Mouse (Mus musculus) adrenal gland, adult 8-10 months (tissue): ENCODE results near the gene Stambpl1. TPM values are rescaled to one million over a fixed set of nuclear protein-coding genes. Genes with fewer than 3 reads are reported as not detected.
A peak's percentile ranks its signal among the peaks of the same experiment; 100 is the strongest.

Experiments used
- DNase-seq: peaks from one replicate; pipeline ENCODE4 v3.0.0; 2022
- total RNA-seq, 4 experiments: library from RNA; stranded (reverse); gene quantifications; 2 replicates each; pipeline ENCODE4 v1.2.4; 2022

The Stambpl1 gene
- 1 to 10 TPM; 6.3 to 8.1 (median 7.1) TPM for total RNA-seq

DNA sequence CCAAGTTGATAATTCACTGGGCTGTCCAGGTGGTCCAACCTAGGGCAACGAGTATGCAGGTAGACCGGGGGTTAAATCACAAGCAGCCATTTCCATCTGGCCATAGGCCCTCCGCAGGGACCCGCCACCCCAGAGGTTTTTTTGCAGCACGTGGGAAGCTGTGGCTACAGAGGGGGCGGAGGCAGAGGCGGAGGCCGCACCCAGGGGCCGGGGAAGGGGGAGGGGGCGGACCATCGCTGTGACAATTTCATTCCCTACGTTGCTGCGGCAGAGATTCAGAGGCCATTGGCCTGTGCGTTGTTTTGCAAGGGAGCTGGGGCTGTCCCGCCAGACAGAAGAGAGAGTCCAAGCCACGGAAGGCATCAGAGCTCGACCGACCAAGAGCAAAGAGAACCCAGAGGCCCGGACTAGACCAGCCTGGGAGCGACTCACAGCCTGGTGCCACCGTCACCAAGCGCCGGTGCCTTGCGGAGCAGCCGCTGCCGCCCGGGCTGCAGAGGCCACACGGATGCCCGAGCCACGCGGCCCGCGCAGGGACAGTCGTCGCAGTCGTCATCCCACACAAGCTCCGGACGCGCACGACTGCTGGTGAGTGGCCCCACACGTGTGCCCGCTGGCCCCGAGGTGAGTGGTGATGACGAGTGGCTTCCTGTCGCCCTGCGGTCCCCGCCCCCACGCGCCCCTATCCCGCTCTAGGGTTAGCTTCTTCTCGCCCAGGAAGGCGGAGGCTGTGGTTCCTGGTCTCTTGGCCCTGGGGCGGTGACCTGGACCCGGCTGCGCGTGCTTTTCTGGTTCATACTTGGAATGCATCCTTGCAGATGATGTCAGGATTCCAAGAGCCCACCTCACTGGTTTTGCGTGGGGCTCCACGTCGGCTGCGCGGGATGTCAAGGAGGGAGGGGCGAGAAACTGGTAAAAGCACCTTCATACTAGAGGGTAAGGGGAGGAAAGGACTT, at the start of gene Stambpl1:
Gene Stambpl1 (plus strand): TSS at position 222 of the 956 bp plus-strand sequence.
- peak; percentile 63 for DNase-seq

DNA sequence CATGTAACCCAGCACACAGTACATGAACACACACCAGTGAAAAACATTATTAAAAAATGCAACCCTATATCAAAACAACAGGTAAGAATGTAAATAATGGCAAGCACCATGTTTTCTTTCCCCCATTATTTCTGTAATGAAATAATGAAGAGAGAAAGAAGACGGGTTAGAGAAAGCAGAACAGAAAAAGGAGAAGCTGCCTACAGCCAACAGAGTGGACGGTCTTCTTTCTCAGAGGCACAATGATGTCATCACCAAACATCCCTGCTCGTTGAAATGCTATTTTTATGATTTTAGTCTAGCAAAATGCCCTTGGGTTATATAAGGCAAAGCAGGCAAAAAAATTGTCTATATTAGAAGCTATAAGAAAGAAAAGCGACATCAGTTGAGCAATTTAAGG, 43.6 kb upstream of the Stambpl1 start:
- no peak for DNase-seq

DNA sequence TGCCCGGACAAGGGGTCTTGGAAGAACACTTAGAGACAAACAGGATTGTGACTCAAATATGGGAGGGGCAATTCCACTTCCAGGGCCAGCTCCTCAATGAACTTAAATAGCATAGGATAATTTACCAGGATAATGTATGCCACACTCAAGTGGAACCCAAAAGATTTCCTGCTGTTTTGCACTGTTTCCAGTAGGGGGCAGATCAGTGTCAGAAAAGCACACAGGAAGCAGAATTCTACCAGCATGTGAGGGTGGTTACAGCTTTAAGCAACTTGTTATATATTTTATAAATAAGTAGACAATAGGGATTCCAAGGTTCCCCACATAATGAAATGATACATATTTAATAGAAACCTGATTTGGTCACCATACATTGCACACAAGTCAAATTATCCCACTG, 40.1 kb upstream of the Stambpl1 start:
- DNase-seq, result no peak

DNA sequence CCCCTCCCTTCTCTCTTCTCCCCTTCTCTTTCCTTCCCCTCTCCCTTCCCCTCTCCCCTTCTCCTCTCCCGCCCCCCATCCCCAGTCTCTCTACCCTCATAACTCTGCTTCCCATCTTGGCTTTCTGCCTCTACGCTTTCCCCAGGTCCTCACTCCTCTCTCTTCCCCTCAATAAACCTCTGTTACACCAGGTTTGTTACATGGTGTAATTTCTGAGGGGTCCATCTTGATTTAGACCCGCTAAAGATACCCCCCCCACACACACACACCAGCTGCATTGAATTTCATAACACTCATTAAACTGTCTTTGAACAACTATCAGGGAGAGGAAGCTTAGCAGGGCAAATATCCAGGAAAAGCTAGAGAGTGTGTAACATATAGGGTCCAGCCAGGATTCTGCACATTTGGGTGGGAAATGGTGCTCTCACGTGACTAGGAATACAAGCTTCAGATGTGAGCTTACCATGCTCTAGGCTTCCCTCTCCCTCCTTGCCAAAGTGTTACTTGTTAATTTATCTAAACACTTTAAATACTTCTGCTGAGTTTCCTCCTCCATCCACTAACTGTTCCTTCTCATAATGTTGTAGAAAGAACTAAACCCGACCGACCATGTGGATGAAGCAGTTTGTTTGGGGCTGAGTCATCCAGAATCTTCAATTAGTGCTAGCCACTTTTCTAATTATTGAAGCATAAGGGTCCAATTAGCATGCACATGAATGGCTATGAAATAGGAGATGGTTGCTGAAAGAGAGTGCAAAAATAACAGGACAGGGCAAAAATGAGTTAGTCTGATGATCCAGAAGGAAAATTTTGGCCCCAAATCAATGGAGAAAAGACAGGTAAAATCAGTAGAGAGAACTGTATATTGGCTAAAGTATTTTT, 38.5 kb upstream of the Stambpl1 start:
- no peak for DNase-seq

DNA sequence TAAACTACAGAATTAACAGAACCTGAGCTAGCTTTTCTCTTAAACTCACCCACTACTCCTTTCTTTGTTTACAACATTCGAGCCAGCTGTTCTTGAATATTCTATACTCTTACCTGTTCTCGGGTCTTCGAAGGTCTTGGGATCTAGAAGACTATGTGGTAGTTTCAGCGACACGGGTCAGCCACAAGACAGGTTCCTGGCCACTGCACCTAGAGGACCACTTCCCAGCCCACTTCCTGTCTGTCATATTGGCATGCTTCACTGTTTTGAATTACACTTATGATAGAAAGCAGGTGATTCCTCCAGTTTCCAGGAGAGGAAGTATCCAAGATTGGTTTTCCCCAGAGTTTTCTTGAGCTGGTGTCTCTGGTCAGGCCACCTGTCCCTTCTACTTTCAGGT, 29.3 kb upstream of the Stambpl1 start:
- DNase-seq, result no peak

DNA sequence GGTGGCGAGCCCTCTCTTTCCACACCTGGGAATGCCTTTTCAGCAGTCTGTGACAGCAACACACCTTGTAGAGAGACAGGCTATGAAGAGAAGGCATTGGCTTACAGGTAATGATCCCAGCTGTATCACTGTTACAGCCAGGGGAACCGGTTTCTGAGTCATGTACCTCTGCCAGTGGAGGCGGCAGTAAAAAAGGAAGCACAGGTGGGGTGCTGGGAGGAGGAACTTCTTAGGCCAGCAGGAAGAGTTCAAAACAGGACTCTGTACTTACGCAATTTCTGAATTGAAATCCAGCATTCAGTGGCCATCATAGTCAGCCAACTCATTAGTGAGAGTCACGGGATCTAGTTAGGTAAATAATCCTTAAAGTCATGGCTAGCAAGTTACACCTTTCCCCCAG, 26.1 kb upstream of the Stambpl1 start, which contains the start of gene Ankrd22:
Gene Ankrd22 (minus strand): TSS at position 163 of the 400 bp plus-strand sequence.
- DNase-seq, result no peak

DNA sequence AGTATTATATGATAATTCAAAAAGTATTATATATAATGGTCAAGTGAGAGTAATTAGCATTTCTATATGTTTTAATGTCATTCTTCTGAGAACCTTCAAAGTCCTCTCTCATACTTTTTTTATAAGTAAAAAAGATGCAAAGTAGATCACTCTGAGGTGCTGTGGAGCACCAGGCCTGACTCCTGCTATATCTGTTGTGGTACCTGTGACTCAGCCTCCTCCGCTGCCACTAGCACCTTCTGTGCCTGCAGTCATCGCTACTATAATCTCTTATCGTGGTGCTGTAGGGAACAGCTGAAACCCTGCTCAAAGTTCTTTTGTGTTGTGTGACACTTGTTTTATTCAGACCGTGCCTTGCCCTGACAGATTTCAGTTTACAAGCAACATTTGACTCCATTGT, 25.6 kb upstream of the Stambpl1 start:
- DNase-seq, result no peak

DNA sequence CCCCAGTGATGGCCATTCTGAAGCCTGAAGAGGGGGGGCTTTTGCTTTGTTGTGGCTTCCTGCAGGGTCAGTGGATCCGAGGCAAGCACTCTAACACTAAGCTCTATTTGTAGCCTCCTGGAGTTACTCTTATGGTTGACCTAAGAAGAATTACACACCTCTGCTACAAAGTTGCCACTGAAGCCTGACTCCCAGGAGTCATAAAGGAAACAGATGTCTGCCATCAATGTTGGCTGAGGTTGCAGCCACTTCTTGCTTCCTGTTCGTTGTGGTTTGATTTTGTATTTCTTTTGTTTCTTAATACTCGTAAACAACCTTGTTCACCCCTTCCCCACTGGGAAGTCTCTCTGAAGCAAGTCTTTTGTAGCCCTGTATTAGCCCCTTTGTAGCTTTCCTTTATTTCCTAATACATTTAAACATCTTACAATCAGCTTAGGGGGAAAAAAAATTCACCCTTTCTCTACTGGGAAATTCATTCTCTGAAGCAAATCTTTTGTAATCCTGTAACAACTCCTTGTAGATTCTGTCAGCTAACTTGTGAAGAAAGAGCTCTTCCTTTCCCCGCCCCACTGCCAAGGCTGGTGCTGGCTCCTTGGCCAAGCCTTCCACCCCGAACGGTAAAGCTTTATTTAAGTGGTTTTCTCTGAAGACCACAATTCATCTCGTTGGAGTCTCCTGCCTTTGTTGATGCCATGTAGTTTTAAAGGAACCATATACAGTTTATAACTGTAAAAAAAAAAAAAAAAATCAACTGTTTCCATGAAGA, 23.9 kb upstream of the Stambpl1 start:
- no peak for DNase-seq

DNA sequence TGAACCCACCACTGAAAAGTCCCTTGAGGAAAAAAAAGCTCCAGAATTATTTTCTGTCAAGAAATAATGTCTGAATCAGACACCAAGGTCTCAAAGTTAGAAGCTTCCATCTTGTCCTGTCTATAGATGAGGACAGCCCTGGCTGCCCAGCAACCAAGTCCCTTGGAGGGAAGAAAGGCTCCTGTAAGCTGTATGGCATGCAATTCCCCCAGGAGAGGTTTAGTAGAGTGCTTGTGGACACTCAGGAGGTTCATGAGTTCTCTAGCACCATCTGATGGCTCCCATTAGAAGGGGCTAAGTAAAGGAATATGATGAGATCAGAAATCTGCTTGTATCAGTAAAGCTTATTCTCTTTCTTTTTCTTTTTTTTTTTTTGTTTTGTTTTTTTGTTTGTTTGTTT, 22.9 kb upstream of the Stambpl1 start:
- no peak for DNase-seq

DNA sequence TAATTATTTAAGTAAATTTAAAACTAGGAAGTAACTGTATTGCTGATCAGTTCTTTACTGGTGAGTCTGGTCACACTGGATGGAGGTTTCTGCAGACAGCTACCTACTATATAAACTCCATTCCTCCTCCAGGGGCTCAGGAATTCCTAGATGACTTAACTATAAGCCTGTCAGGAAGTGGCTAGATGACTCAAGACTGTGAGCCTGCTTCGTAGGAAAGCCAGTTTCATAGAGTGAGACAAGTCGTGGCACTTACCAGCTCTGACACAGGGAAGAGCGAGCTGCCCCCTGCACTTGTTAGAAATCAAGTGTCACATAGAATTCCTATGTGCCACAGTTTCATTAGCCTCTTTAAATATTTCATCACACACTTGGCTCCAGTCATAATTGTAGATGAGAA, 20.9 kb upstream of the Stambpl1 start:
- DNase-seq, result no peak

DNA sequence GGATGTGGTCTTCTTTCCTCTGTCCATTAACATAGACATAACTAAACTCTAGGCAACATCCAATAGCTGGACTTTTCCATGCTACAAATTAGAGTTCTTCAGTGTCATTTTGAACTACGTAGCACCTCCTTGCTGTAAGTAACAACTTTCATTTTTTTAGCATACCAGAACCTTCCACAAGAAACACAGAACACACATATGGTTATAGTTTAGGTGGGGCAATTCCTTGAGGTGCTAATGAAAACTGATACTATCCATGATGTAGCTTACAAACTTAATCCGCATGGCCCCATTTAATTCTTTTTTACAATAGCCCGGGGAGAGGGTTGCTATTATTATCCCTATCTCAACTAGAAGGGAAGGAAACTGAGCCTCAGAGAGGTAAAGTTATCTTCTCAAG, 18.0 kb upstream of the Stambpl1 start:
- no peak for DNase-seq

DNA sequence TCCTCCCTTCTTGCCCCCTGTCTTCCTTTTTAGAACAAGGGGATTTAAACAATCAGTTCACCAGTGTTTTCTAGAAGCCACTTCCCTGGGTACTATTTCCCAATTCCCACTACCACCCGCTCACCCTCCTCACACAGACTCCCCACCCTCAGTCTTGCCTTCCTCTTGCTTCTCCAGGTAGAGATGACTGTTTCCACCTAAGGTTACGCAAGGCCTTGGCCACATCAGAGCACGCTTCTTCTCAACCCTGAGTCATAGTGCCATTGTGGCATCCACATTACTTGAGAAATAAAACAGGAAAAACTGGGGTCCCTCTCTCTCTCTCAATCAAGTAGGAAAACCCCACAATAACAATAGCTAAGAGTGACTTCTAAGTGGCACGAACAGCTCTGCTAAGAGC, 12.9 kb upstream of the Stambpl1 start:
- no peak for DNase-seq

DNA sequence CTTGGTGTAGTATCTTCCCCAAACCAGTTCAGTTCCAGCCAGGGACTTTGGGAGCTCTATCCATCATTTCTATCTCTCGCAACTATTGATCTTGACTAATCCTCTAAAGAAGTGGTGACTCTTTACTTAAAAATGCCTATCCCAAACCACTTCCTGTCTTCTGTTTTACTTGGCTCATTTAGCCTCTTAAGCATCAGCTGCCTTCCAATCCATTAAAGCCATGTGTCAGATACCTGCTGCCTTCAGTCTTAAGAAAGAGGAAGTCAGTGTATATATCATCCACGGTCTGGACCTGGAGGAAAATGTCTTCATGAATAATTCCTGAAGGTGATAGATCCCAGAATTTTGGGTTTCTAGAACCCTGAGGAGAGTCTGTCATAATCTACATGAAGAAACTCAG, 11.7 kb upstream of the Stambpl1 start:
- DNase-seq, result no peak

DNA sequence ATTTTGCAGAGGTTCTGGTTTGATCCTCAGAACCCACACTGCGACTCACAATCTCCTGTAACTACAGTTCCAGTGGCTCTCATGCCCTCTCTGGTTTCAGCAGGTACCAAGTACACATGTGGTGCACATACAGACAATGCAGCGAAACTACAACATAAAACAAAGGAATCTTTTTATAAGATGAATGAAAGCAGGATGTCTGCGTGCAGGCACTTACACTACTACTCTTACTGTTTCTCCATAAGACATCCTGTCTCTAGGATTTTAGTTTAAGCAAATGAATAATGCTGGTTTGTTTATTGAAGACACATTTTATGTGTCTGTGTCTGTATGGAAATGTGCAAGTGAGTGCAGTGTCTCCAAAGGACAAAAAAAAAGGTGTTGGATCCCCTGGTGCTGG, 10.8 kb upstream of the Stambpl1 start:
- no peak for DNase-seq

DNA sequence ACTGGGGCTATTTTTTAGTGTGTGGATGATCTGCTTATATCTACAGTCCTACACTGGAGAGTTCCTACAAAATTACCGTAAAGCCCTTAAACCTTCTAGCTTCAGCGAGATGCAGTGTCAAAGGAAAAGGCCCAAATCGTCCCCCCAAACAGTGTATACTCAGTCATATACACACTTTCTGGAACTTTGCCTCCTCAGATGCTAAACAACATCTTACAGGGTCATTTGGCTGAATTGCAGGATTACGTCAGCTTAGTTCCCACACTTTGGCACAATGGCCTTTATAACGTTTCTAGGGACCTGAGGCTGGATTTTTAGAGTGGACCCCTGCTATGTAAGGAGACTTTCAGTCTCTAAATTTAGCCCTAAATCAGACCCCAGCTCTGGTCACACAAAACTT, 9.5 kb upstream of the Stambpl1 start:
- no peak for DNase-seq

DNA sequence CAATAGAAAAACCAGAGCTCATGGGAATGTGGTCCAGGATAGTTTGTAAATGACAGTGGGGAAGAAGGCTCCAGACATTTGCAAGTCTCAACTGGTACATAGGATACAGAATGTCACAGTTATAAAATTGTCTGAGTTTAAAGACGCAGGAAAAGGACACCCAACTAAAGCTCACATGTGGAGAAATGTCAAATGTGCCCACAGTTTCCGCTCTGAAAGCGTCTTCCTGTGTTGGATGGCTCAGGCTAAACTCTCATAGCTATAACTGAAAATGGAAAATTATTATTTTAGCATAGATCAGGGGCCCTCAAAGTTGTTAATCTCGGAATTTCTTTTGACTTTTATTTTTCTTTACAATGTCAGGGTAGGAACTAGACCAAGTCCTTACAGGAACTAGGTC, 5.2 kb upstream of the Stambpl1 start:
- no peak for DNase-seq

DNA sequence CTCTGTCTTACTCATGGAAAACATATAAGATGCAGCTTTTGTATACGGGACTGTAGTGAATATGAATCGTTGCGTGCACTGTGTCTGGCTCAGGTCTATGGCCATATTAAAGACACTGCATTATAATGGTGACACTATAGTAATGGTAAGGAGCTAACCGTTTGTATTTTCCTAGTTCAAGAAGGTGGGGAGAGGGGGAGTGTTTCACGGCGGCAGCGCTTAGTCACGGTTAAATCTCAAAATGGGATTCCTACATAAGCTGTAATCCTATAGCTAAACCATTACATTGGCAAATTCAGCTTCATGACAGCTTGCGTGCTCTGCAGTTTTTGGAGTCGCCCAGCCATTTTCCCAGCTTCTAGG, 403 bp upstream of the Stambpl1 start:
- no peak for DNase-seq

DNA sequence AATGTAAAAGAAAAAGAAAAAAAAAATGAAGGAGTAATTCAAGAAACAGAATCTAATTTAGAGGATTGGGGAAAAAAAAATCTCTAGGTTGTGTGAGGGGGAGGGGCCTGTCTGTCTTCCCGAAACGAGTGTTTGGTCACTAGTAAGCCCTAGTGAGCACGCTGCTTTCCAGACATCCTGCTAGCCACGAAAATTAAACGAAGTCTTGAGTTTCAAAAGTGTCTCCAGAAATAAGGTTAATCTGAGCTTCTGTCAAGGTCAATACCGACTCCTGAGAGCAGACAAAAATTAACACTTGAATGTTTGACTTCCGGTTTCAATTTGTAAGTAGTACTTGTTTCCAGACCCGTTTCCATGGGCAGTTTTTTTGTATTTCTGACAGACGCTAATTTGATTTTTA, 1.1 kb downstream of the Stambpl1 start:
- no peak for DNase-seq

DNA sequence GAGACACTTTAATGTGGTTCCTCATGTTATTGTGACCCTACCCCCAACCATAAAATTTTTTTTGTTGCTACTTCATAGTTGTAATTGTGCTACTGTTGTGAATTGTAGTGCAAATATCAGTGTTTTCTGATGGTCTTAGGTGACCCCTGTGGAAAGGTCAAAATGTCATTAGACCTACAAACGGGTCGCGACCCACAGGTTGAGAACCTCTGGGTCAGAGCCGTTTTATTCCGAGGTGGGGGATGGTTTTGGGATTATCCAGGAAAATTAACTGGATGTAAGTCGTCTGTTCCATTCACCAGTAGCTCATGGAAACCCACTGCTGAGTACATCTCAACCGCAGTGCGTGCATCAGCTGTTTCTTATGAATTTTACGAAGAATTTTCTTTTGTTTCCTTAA, 1.7 kb downstream of the Stambpl1 start:
- DNase-seq, result no peak

DNA sequence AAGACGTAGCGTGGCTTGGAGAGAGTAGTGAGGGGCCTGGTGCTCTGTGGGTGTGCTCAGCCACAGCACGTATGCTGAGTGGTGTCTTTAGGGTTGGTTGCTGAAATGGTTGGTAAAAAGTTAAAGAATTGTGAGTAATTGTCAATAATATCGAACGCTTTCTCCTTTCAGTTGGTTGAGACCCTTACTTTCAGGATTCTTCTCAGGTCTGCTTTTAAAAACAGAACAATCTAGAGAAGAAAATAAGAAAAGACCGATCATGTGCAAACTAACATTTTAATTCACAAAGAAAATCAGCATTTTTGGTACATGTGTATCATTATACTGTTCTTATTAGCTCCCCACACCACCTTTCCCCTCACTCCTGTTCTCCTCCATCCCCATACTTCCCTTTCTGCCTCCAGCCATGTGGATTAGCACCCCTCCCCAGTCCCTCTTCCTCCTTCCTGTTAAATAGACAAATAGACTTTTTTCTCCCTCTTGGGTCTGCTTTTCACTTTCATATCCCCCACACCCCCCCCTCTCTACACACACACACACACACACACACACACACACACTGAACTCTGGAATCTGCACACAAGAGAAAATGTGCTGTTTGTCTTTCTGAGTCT, 2.2 kb downstream of the Stambpl1 start:
- DNase-seq, result no peak

DNA sequence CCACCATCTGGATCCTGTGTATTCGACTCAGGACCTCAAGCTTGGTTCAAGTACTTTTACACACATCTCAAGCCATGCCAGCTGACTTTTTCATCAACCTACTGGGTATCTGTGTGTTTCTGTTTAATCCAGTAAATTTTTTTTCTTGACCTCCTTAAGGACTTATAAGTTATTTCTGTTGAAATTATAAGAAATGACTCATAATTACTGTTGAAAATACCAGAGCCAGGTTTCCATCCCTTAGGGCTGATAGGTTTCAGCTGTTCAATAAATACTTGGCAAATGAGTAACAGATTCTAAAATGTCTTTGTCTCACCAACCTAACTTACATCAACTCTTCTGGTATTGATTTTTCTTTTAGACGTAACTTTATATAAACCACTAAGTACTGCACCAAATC, 3.0 kb downstream of the Stambpl1 start:
- DNase-seq, result no peak

DNA sequence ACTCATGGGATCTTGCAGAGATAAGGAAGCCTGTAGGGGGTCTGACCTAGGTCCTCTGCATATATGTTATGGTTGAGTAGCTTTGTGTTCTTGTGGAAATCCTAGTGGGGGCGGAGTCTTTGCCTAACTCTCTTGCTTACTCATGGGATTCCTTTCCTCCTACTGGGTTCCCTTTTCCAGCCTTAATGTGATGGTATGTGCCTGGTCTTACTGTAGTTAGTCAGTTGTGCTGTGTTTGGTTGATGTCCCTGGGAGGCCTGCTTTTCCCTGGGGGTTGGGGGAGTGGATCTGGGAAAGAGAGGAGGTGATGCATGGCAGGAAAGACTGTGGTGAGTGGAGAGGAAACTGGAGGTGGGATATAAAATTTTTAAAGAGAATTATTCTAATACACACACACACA, 6.0 kb downstream of the Stambpl1 start:
- no peak for DNase-seq
